Mouse (Mus musculus): ENCODE measurements around the gene Prdm10. TPM values are rescaled to one million over a fixed set of nuclear protein-coding genes. Genes with fewer than 3 reads are reported as not detected.
A peak's percentile ranks its signal among the peaks of the same experiment; 100 is the strongest.

Gene Prdm10
- polyA plus RNA-seq, 1 experiment, result 5.1 TPM

- Histone ChIP-seq H3K27me3 (ENCODE audit: control insufficient read depth, insufficient read depth, low read length) (no peaks in the 10 kb centered on the region), H3K36me3 (ENCODE audit: control insufficient read depth, insufficient read depth, low read length) (no peaks in the 10 kb centered on the region), H3K27ac (ENCODE audit: control insufficient read depth, insufficient read depth, low read depth, low read length) (no peak overlapping the region), H3K4me3 (ENCODE audit: control insufficient read depth, low read depth, low read length) (no peak overlapping the region), H3K4me1 (ENCODE audit: control insufficient read depth, insufficient read depth, low read length) (peaks cover 3% of the 10 kb centered on the region; the same call in 1 of the 2 replicates)
- TF ChIP-seq POLR2A (IDR thresholded peaks at IDR 0.05; ENCODE audit: control insufficient read depth, low read depth, low read length) (no peak), CTCF (IDR thresholded peaks at IDR 0.05; ENCODE audit: control insufficient read depth, insufficient read depth, insufficient replicate concordance, low read depth, low read length) (no peak)
Observed at GRCm38 (mm10) chr9:31320734-31321133, 40.4 kb downstream of the Prdm10 start.

- Histone ChIP-seq H3K27ac (ENCODE audit: control insufficient read depth, insufficient read depth, low read depth, low read length) (no peak overlapping the region), H3K27me3 (ENCODE audit: control insufficient read depth, insufficient read depth, low read length) (no peaks in the 10 kb centered on the region), H3K36me3 (ENCODE audit: control insufficient read depth, insufficient read depth, low read length) (no peaks in the 10 kb centered on the region), H3K4me3 (ENCODE audit: control insufficient read depth, low read depth, low read length) (peak overlapping the region; percentile 10; the same call in 1 of the 2 replicates), H3K4me1 (ENCODE audit: control insufficient read depth, insufficient read depth, low read length) (peaks cover 3% of the 10 kb centered on the region; the same call in 1 of the 2 replicates)
- TF ChIP-seq POLR2A (IDR thresholded peaks at IDR 0.05; ENCODE audit: control insufficient read depth, low read depth, low read length) (no peak), CTCF (IDR thresholded peaks at IDR 0.05; ENCODE audit: control insufficient read depth, insufficient read depth, insufficient replicate concordance, low read depth, low read length) (no peak)
Observed at GRCm38 (mm10) chr9:31321526-31321925, 41.2 kb downstream of the Prdm10 start.

- Histone ChIP-seq H3K27ac (ENCODE audit: control insufficient read depth, insufficient read depth, low read depth, low read length) (no peak overlapping the region), H3K4me3 (ENCODE audit: control insufficient read depth, low read depth, low read length) (peak overlapping the region; percentile 10), H3K4me1 (ENCODE audit: control insufficient read depth, insufficient read depth, low read length) (peaks cover 3% of the 10 kb centered on the region; the same call in 1 of the 2 replicates), H3K36me3 (ENCODE audit: control insufficient read depth, insufficient read depth, low read length) (no peaks in the 10 kb centered on the region), H3K27me3 (ENCODE audit: control insufficient read depth, insufficient read depth, low read length) (no peaks in the 10 kb centered on the region)
- TF ChIP-seq POLR2A (IDR thresholded peaks at IDR 0.05; ENCODE audit: control insufficient read depth, low read depth, low read length) (no peak), CTCF (IDR thresholded peaks at IDR 0.05; ENCODE audit: control insufficient read depth, insufficient read depth, insufficient replicate concordance, low read depth, low read length) (no peak)
Observed at GRCm38 (mm10) chr9:31322090-31322489, 41.8 kb downstream of the Prdm10 start.

- Histone ChIP-seq H3K27me3 (ENCODE audit: control insufficient read depth, insufficient read depth, low read length) (no peaks in the 10 kb centered on the region), H3K4me3 (ENCODE audit: control insufficient read depth, low read depth, low read length) (no peak overlapping the region), H3K36me3 (ENCODE audit: control insufficient read depth, insufficient read depth, low read length) (no peaks in the 10 kb centered on the region), H3K4me1 (ENCODE audit: control insufficient read depth, insufficient read depth, low read length) (no peaks in the 10 kb centered on the region), H3K27ac (ENCODE audit: control insufficient read depth, insufficient read depth, low read depth, low read length) (no peak overlapping the region)
- no peak for TF ChIP-seq CTCF (IDR thresholded peaks at IDR 0.05; ENCODE audit: control insufficient read depth, insufficient read depth, insufficient replicate concordance, low read depth, low read length)
- no peak for TF ChIP-seq POLR2A (IDR thresholded peaks at IDR 0.05; ENCODE audit: control insufficient read depth, low read depth, low read length)
Observed at GRCm38 (mm10) chr9:31330816-31331215, 50.5 kb downstream of the Prdm10 start.

GRCm38 (mm10) chr9:31331246-31331645, 50.9 kb downstream of the Prdm10 start:
- Histone ChIP-seq H3K27me3 (ENCODE audit: control insufficient read depth, insufficient read depth, low read length) (no peaks in the 10 kb centered on the region), H3K4me1 (ENCODE audit: control insufficient read depth, insufficient read depth, low read length) (no peaks in the 10 kb centered on the region), H3K36me3 (ENCODE audit: control insufficient read depth, insufficient read depth, low read length) (no peaks in the 10 kb centered on the region), H3K4me3 (ENCODE audit: control insufficient read depth, low read depth, low read length) (no peak overlapping the region), H3K27ac (ENCODE audit: control insufficient read depth, insufficient read depth, low read depth, low read length) (no peak overlapping the region)
- TF ChIP-seq POLR2A (IDR thresholded peaks at IDR 0.05; ENCODE audit: control insufficient read depth, low read depth, low read length), result no peak
- no peak for TF ChIP-seq CTCF (IDR thresholded peaks at IDR 0.05; ENCODE audit: control insufficient read depth, insufficient read depth, insufficient replicate concordance, low read depth, low read length)

GRCm38 (mm10) chr9:31331906-31332305, 51.6 kb downstream of the Prdm10 start:
- Histone ChIP-seq H3K27ac (ENCODE audit: control insufficient read depth, insufficient read depth, low read depth, low read length) (no peak overlapping the region), H3K27me3 (ENCODE audit: control insufficient read depth, insufficient read depth, low read length) (no peaks in the 10 kb centered on the region), H3K4me1 (ENCODE audit: control insufficient read depth, insufficient read depth, low read length) (no peaks in the 10 kb centered on the region), H3K36me3 (ENCODE audit: control insufficient read depth, insufficient read depth, low read length) (no peaks in the 10 kb centered on the region), H3K4me3 (ENCODE audit: control insufficient read depth, low read depth, low read length) (no peak overlapping the region)
- no peak for TF ChIP-seq POLR2A (IDR thresholded peaks at IDR 0.05; ENCODE audit: control insufficient read depth, low read depth, low read length)
- no peak for TF ChIP-seq CTCF (IDR thresholded peaks at IDR 0.05; ENCODE audit: control insufficient read depth, insufficient read depth, insufficient replicate concordance, low read depth, low read length)

GRCm38 (mm10) chr9:31332826-31333225, 52.5 kb downstream of the Prdm10 start:
- no peaks in the 10 kb centered on the region for H3K36me3 ChIP-seq (ENCODE audit: control insufficient read depth, insufficient read depth, low read length)
- no peak overlapping the region for H3K4me3 ChIP-seq (ENCODE audit: control insufficient read depth, low read depth, low read length)
- TF ChIP-seq POLR2A (IDR thresholded peaks at IDR 0.05; ENCODE audit: control insufficient read depth, low read depth, low read length), result no peak
- TF ChIP-seq CTCF (IDR thresholded peaks at IDR 0.05; ENCODE audit: control insufficient read depth, insufficient read depth, insufficient replicate concordance, low read depth, low read length), result no peak
- no peaks in the 10 kb centered on the region for H3K27me3 ChIP-seq (ENCODE audit: control insufficient read depth, insufficient read depth, low read length)
- H3K27ac ChIP-seq (ENCODE audit: control insufficient read depth, insufficient read depth, low read depth, low read length), result no peak overlapping the region
- H3K4me1 ChIP-seq (ENCODE audit: control insufficient read depth, insufficient read depth, low read length), result no peaks in the 10 kb centered on the region

GRCm38 (mm10) chr9:31334991-31335390, 54.7 kb downstream of the Prdm10 start:
- H3K27ac ChIP-seq (ENCODE audit: control insufficient read depth, insufficient read depth, low read depth, low read length), result no peak overlapping the region
- no peak for TF ChIP-seq POLR2A (IDR thresholded peaks at IDR 0.05; ENCODE audit: control insufficient read depth, low read depth, low read length)
- TF ChIP-seq CTCF (IDR thresholded peaks at IDR 0.05; ENCODE audit: control insufficient read depth, insufficient read depth, insufficient replicate concordance, low read depth, low read length), result no peak
- no peaks in the 10 kb centered on the region for H3K36me3 ChIP-seq (ENCODE audit: control insufficient read depth, insufficient read depth, low read length)
- H3K4me1 ChIP-seq (ENCODE audit: control insufficient read depth, insufficient read depth, low read length), result no peaks in the 10 kb centered on the region
- H3K4me3 ChIP-seq (ENCODE audit: control insufficient read depth, low read depth, low read length), result no peak overlapping the region
- no peaks in the 10 kb centered on the region for H3K27me3 ChIP-seq (ENCODE audit: control insufficient read depth, insufficient read depth, low read length)
